Mouse (Mus musculus): ENCODE data around the gene Lfng. TPM values are rescaled to one million over a fixed set of nuclear protein-coding genes. Genes with fewer than 3 reads are reported as not detected.

The Lfng gene
- polyA plus RNA-seq, 1 experiment = 48.7 TPM

- Histone ChIP-seq H3K27me3 (ENCODE audit: control insufficient read depth, insufficient read depth, low read length) (no peaks in the 10 kb centered on the region), H3K4me3 (replicated peaks; ENCODE audit: insufficient read depth, low read depth, low read length) (no peak overlapping the region), H3K27ac (ENCODE audit: insufficient read depth, low read length) (no peak overlapping the region), H3K4me1 (ENCODE audit: control insufficient read depth, insufficient read depth, low read length) (no peaks in the 10 kb centered on the region)
- TF ChIP-seq POLR2A (IDR thresholded peaks at IDR 0.05; ENCODE audit: borderline replicate concordance, insufficient read depth, low read length) (no peak), CTCF (IDR thresholded peaks at IDR 0.05; ENCODE audit: borderline replicate concordance, insufficient read depth, low read depth, low read length) (peak; percentile 80)
- WGBS = 28% methylated on average over 10 of the region's 10 CpGs
- DNase-seq = peak; percentile 43 to 66
These were observed 38.7 kb upstream of the Lfng start for GRCm38 (mm10) chr5:140568321-140568970.

GRCm38 (mm10) chr5:140569032-140569595, 38.0 kb upstream of the Lfng start:
- Histone ChIP-seq H3K4me1 (ENCODE audit: control insufficient read depth, insufficient read depth, low read length) (no peaks in the 10 kb centered on the region), H3K27ac (ENCODE audit: insufficient read depth, low read length) (no peak overlapping the region), H3K27me3 (ENCODE audit: control insufficient read depth, insufficient read depth, low read length) (no peaks in the 10 kb centered on the region), H3K4me3 (replicated peaks; ENCODE audit: insufficient read depth, low read depth, low read length) (no peak overlapping the region)
- TF ChIP-seq POLR2A (IDR thresholded peaks at IDR 0.05; ENCODE audit: borderline replicate concordance, insufficient read depth, low read length) = no peak
- no peak for TF ChIP-seq CTCF (IDR thresholded peaks at IDR 0.05; ENCODE audit: borderline replicate concordance, insufficient read depth, low read depth, low read length)
- DNase-seq = no peak
- WGBS = 82% methylated on average over 16 of the region's 16 CpGs

DNA sequence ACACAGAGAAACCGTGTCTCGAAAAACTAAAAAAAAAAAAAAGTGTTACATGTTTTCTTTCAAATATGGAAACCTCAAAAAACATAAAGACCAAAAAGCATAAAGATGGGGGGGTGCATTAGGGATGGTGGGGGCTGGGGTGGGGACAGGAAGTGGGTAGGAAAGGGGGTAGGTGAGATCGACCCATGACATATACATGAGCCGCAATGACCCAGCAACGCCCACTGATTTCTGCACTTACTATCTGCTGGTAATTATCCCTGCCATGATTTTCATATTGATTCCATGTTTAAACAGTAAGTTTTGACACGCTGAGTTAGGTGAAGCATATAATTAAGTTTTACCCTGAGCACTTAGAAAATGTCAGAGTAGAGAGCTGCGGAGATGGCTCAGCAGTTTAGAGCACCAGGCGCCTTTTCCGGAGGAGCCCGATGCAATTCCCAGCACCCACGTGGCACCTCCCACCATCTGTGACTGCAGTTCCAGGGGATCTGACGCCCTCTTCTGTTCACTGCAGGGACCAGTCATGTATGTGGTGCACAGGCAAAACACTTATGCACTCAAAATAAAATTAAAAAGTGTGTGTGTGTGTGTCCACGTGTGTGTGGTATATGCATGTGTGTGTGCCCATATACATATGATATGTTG, 36.8 kb upstream of the Lfng start:
- Histone ChIP-seq H3K4me3 (replicated peaks; ENCODE audit: insufficient read depth, low read depth, low read length) (no peak overlapping the region), H3K4me1 (ENCODE audit: control insufficient read depth, insufficient read depth, low read length) (no peaks in the 10 kb centered on the region), H3K27me3 (ENCODE audit: control insufficient read depth, insufficient read depth, low read length) (no peaks in the 10 kb centered on the region), H3K27ac (ENCODE audit: insufficient read depth, low read length) (no peak overlapping the region)
- WGBS = 91% methylated on average over 13 of the region's 13 CpGs
- DNase-seq = no peak
- no peak for TF ChIP-seq POLR2A (IDR thresholded peaks at IDR 0.05; ENCODE audit: borderline replicate concordance, insufficient read depth, low read length)

- DNase-seq = no peak
- Histone ChIP-seq H3K4me1 (ENCODE audit: control insufficient read depth, insufficient read depth, low read length) (no peaks in the 10 kb centered on the region), H3K27me3 (ENCODE audit: control insufficient read depth, insufficient read depth, low read length) (no peaks in the 10 kb centered on the region), H3K4me3 (replicated peaks; ENCODE audit: insufficient read depth, low read depth, low read length) (no peak overlapping the region), H3K27ac (ENCODE audit: insufficient read depth, low read length) (no peak overlapping the region)
- WGBS = 42% methylated on average over 4 of the region's 4 CpGs
- no peak for TF ChIP-seq CTCF (IDR thresholded peaks at IDR 0.05; ENCODE audit: borderline replicate concordance, insufficient read depth, low read depth, low read length)
- TF ChIP-seq POLR2A (IDR thresholded peaks at IDR 0.05; ENCODE audit: borderline replicate concordance, insufficient read depth, low read length) = no peak
These were observed 35.9 kb upstream of the Lfng start for GRCm38 (mm10) chr5:140571201-140571600.

- no peaks in the 10 kb centered on the region for H3K27me3 ChIP-seq (ENCODE audit: control insufficient read depth, insufficient read depth, low read length)
- H3K27ac ChIP-seq (ENCODE audit: insufficient read depth, low read length) = no peak overlapping the region
- TF ChIP-seq POLR2A (IDR thresholded peaks at IDR 0.05; ENCODE audit: borderline replicate concordance, insufficient read depth, low read length) = no peak
- TF ChIP-seq CTCF (IDR thresholded peaks at IDR 0.05; ENCODE audit: borderline replicate concordance, insufficient read depth, low read depth, low read length) = no peak
- 15% methylated on average over 10 of the region's 10 CpGs for WGBS
- H3K4me1 ChIP-seq (ENCODE audit: control insufficient read depth, insufficient read depth, low read length) = no peaks in the 10 kb centered on the region
- H3K4me3 ChIP-seq (replicated peaks; ENCODE audit: insufficient read depth, low read depth, low read length) = no peak overlapping the region
- DNase-seq = peak in 1 of 2 experiments; percentile 25
These were observed 35.4 kb upstream of the Lfng start for GRCm38 (mm10) chr5:140571673-140572072.

DNA sequence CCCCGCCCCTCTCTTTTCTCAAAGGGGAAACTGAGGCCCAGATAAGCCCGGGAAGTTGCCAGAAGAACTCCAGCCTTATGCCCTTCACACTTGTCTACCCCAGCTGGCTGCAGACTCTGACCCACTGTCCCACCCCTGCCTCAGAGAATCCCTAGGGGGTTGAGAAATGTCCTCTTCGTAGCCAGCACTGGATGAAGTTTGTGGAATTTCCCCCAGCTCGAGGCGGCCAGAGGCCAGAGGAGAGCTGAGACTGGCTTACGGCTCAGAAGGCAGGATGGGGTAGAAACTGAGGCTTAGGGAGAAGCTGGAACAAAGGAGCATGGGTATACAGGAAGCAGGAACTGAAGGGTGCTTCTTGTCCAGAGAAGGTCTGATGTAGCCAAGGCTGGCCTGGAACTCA, 34.5 kb upstream of the Lfng start:
- no peak for TF ChIP-seq CTCF (IDR thresholded peaks at IDR 0.05; ENCODE audit: borderline replicate concordance, insufficient read depth, low read depth, low read length)
- TF ChIP-seq POLR2A (IDR thresholded peaks at IDR 0.05; ENCODE audit: borderline replicate concordance, insufficient read depth, low read length) = no peak
- WGBS = 50% methylated on average over 6 of the region's 6 CpGs
- Histone ChIP-seq H3K27me3 (ENCODE audit: control insufficient read depth, insufficient read depth, low read length) (no peaks in the 10 kb centered on the region), H3K4me1 (ENCODE audit: control insufficient read depth, insufficient read depth, low read length) (no peaks in the 10 kb centered on the region), H3K4me3 (replicated peaks; ENCODE audit: insufficient read depth, low read depth, low read length) (no peak overlapping the region), H3K27ac (ENCODE audit: insufficient read depth, low read length) (no peak overlapping the region)
- DNase-seq = no peak

DNA sequence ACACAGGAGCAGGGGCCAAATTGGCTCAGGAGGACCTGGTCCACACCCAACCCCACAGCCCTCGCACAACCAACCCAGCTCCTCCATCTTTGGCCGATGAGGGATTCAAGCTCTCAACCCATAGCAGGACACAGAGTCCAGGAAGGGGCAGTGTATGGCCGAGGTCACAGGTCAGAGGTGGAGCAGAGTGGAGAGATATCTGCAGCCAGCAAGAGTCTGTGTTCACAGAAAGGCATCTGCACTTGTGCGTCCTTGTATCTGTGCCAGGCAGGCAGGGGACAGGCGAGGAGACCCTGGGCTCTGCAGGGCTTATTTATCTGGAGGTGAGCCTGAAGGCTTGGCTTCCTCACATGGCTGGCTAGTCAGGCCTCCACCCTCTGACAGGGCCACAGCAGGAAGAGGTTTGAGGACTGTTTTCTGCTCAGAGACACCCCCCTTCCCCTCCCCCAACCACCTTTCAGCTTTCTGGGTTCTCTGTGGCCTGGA, 31.7 kb upstream of the Lfng start:
- no peak for DNase-seq
- Histone ChIP-seq H3K4me3 (replicated peaks; ENCODE audit: insufficient read depth, low read depth, low read length) (no peak overlapping the region), H3K4me1 (ENCODE audit: control insufficient read depth, insufficient read depth, low read length) (no peaks in the 10 kb centered on the region), H3K27me3 (ENCODE audit: control insufficient read depth, insufficient read depth, low read length) (no peaks in the 10 kb centered on the region), H3K27ac (ENCODE audit: insufficient read depth, low read length) (no peak overlapping the region)
- TF ChIP-seq CTCF (IDR thresholded peaks at IDR 0.05; ENCODE audit: borderline replicate concordance, insufficient read depth, low read depth, low read length) (no peak), POLR2A (IDR thresholded peaks at IDR 0.05; ENCODE audit: borderline replicate concordance, insufficient read depth, low read length) (no peak)
- 28% methylated on average over 5 of the region's 5 CpGs for WGBS

DNA sequence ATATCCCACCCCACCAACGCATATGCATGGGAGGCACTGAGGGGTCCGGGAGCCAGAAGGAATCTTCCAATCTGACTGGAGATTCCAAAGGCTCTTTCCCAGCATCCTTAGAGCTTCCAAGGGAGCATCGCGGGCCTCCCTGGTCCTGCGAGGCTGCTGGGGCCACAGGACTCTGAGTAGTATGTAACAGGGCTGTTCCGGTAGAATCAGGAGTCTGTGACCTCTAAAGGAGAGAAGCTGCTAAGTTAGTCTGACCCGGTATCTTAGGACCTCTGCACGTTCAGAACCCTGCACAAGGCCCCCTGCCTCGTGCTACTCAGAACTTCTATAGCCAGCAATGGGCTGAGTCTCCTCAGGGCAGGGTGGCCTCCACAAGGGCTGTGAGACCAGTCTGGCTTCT, 27.9 kb upstream of the Lfng start:
- Histone ChIP-seq H3K4me3 (replicated peaks; ENCODE audit: insufficient read depth, low read depth, low read length) (no peak overlapping the region), H3K4me1 (ENCODE audit: control insufficient read depth, insufficient read depth, low read length) (no peaks in the 10 kb centered on the region), H3K27me3 (ENCODE audit: control insufficient read depth, insufficient read depth, low read length) (no peaks in the 10 kb centered on the region), H3K27ac (ENCODE audit: insufficient read depth, low read length) (no peak overlapping the region)
- DNase-seq = no peak
- WGBS = 27% methylated on average over 9 of the region's 9 CpGs
- TF ChIP-seq CTCF (IDR thresholded peaks at IDR 0.05; ENCODE audit: borderline replicate concordance, insufficient read depth, low read depth, low read length) (no peak), POLR2A (IDR thresholded peaks at IDR 0.05; ENCODE audit: borderline replicate concordance, insufficient read depth, low read length) (no peak)

Measured in cerebellum, adult 2 months (tissue).